Mouse (Mus musculus): ENCODE data around the gene Minpp1.

- no peak for TF ChIP-seq E2F4 (IDR thresholded peaks at IDR 0.05; ENCODE audit: borderline replicate concordance, low read depth, low read length)
- no peak for TF ChIP-seq CTCF (IDR thresholded peaks at IDR 0.05 in 2 of 3, conservative IDR thresholded peaks at IDR 0.05 in 1 of 3; ENCODE audit: control insufficient read depth in 1 of 3, insufficient read depth in 1 of 3, low read depth in 2 of 3, low read length in 3 of 3, poor library complexity in 1 of 3, severe bottlenecking in 1 of 3)
- TF ChIP-seq JUND (IDR thresholded peaks at IDR 0.05; ENCODE audit: low read depth, low read length), result no peak
- TF ChIP-seq ZC3H11A (IDR thresholded peaks at IDR 0.05; ENCODE audit: low read depth, low read length), result no peak
- TF ChIP-seq POLR2A (IDR thresholded peaks at IDR 0.05; ENCODE audit: control insufficient read depth in 1 of 2, insufficient read depth in 1 of 2, low read depth in 1 of 2, low read length in 2 of 2, poor library complexity in 1 of 2), result no peak
- TF ChIP-seq CHD1 (IDR thresholded peaks at IDR 0.05; ENCODE audit: low read depth, low read length), result no peak
- no peak for TF ChIP-seq ETS1 (IDR thresholded peaks at IDR 0.05; ENCODE audit: low read depth, low read length)
- no peak for TF ChIP-seq EP300 (IDR thresholded peaks at IDR 0.05; ENCODE audit: low read depth in 1 of 2, low read length in 2 of 2)
- TF ChIP-seq MYC (IDR thresholded peaks at IDR 0.05; ENCODE audit: low read depth, low read length), result no peak
- TF ChIP-seq ELF1 (IDR thresholded peaks at IDR 0.05; ENCODE audit: low read depth, low read length), result no peak
- TF ChIP-seq MXI1 (IDR thresholded peaks at IDR 0.05; ENCODE audit: low read depth, low read length), result no peak
- no peak for TF ChIP-seq BHLHE40 (IDR thresholded peaks at IDR 0.05; ENCODE audit: borderline replicate concordance, low read depth, low read length)
- TF ChIP-seq TCF12 (IDR thresholded peaks at IDR 0.05; ENCODE audit: low read depth, low read length), result no peak
Observed at GRCm38 (mm10) chr19:32551442-32551841, 65.9 kb downstream of the Minpp1 start.

Data from MEL (cell line).